ENCODE assay signal across 15 mouse cellular contexts in genomic region chr1:186650011-186650410, GRCm38 (mm10).
"Had no signal": no experiment of that assay in that cellular context is flagged by ENCODE, and none has a peak within 500 bp of the region (broad histone marks: within the 10 kb centered on the region; RNA-seq: fewer than 3 reads in every experiment).

No protein-coding gene starts in this region.

- H3K4me1 ChIP-seq: liver, embryonic 13.5 days had no signal

- H3K36me3 ChIP-seq: liver, embryonic 13.5 days had no signal

- H3K9ac ChIP-seq: liver, embryonic 13.5 days; stomach, embryonic 15.5 days had no signal

- DNase-seq: kidney, postnatal 25 days; layer of hippocampus, adult 9-11 months; liver, embryonic 13.5 days; lung, adult 2 months; lung, postnatal 14 days; lung, postnatal 4 days; midbrain, embryonic 14.5 days; right cerebral cortex, adult 18-20 months; right cerebral cortex, postnatal 14 days; right cerebral cortex, postnatal 4 days; thymus, postnatal 25 days had no signal

- H3K27ac ChIP-seq: kidney, postnatal 0 days; layer of hippocampus, adult 2 months; liver, embryonic 13.5 days; stomach, embryonic 15.5 days had no signal

- H3K4me3 ChIP-seq: layer of hippocampus, adult 2 months; liver, embryonic 13.5 days; stomach, embryonic 15.5 days had no signal

- H3K4me2 ChIP-seq: liver, embryonic 13.5 days; midbrain, embryonic 11.5 days; stomach, embryonic 15.5 days had no signal

- H3K27me3 ChIP-seq: liver, embryonic 13.5 days; stomach, embryonic 15.5 days had no signal

- H3K9me3 ChIP-seq: liver, embryonic 13.5 days; stomach, embryonic 15.5 days had no signal
